Mouse (Mus musculus) cerebellum, adult 9-11 months (tissue): ENCODE data around the gene Rbpjl.

Source experiments
- DNase-seq: peaks from one replicate; pipeline ENCODE4 v3.0.0; 2022

Rbpjl gene

GRCm38 (mm10) chr2:164448140-164448539, 45.2 kb downstream of the Rbpjl start:
- DNase-seq = no peak

GRCm38 (mm10) chr2:164448921-164449320, 46.0 kb downstream of the Rbpjl start:
- no peak for DNase-seq

- DNase-seq = no peak
Observed at GRCm38 (mm10) chr2:164449341-164450042, 46.6 kb downstream of the Rbpjl start.

GRCm38 (mm10) chr2:164452000-164452676, 49.2 kb downstream of the Rbpjl start:
- no peak for DNase-seq

GRCm38 (mm10) chr2:164453047-164453757, 50.3 kb downstream of the Rbpjl start:
- no peak for DNase-seq

GRCm38 (mm10) chr2:164453887-164454500, 51.1 kb downstream of the Rbpjl start:
- no peak for DNase-seq

GRCm38 (mm10) chr2:164454846-164455245, 51.9 kb downstream of the Rbpjl start:
- no peak for DNase-seq

- no peak for DNase-seq
Observed at GRCm38 (mm10) chr2:164455421-164456190, 52.7 kb downstream of the Rbpjl start.

- no peak for DNase-seq
Observed at GRCm38 (mm10) chr2:164456413-164456812, 53.5 kb downstream of the Rbpjl start.

GRCm38 (mm10) chr2:164456864-164457300, 53.9 kb downstream of the Rbpjl start, which contains the start of gene Sys1:
Sys1 (plus strand) TSS chr2:164456964.
- no peak for DNase-seq

GRCm38 (mm10) chr2:164457942-164458341, 55.0 kb downstream of the Rbpjl start:
- no peak for DNase-seq

GRCm38 (mm10) chr2:164458535-164458934, 55.6 kb downstream of the Rbpjl start:
- no peak for DNase-seq

- peak; percentile 99 for DNase-seq
Observed at GRCm38 (mm10) chr2:164460745-164461551, 58.0 kb downstream of the Rbpjl start, which contains the start of gene Gm20458. Gm20458 (plus strand) TSS chr2:164460967.
